Mouse (Mus musculus): ENCODE data around the gene Themis3.

Themis3 gene

DNA sequence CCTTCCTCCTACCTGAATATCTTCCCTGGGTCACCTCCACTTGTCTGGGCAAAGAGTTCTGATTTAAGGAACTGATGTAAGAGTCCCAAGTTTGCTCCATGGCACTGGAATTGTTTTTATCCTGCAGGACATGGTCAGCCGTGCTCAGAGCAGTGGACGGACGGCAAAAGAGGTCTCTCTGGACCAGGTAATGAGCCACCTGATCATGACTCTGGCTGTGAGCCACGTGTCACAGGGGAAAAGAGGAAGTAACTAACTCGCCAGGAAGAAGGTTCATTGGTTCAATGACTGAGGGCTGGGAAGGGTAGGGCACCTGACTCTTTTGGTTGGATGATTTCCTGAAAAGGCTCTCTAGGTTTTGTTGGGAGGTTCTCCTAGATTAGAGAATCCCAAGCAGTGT, at the start of gene Themis3:
TSS of gene Themis3 (minus strand) at position 187 of the 400 bp plus-strand sequence.
- no peak for DNase-seq (ENCODE audit: low spot score in 2 of 2)

DNA sequence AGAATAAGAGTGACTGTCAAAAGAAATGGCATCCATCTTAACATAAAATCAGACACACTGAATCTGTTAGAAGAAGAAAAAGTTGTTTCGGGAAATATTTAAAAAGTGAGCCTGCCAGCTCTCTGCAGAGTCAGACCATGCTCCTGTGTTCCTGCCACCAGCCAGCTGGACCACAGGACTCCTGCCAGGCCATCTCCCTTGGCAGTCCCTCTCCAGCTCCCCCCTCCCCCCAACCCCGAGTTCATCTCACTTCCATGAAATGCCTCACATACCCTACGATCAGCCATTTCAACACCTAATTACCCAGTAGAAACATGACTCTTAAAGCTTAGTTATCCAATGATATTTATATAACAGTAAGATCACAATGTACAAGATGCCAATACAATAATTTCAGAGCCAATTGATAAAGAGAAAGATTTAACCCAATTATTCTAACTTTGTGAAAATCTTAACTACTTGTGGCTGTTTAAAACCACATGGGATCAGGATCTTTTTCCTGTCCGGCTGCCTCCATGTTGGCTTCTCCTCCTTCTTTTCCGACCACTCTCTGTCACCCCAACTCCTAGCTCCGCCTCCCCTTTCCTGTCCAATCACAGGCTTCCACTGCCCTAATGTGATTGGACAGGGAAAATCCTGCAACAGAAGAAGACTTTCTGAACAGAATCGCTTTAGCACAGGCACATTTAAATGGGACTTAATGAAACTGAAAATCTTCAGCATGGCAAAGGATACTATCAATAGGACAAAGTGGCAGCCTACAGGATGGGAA, 43.7 kb upstream of the Themis3 start:
- no peak for DNase-seq (ENCODE audit: low spot score in 2 of 2)

GRCm38 (mm10) chr17:66619996-66620656, 25.7 kb upstream of the Themis3 start:
- DNase-seq (ENCODE audit: low spot score in 2 of 2), result no peak

GRCm38 (mm10) chr17:66619255-66619826, 24.9 kb upstream of the Themis3 start:
- DNase-seq (ENCODE audit: low spot score in 2 of 2), result no peak

GRCm38 (mm10) chr17:66610032-66610431, 15.6 kb upstream of the Themis3 start:
- DNase-seq (ENCODE audit: low spot score in 2 of 2), result no peak

- DNase-seq (ENCODE audit: low spot score in 2 of 2), result no peak
Observed at GRCm38 (mm10) chr17:66604931-66605330, 10.5 kb upstream of the Themis3 start.

GRCm38 (mm10) chr17:66601171-66601570, 6.8 kb upstream of the Themis3 start:
- no peak for DNase-seq (ENCODE audit: low spot score in 2 of 2)

GRCm38 (mm10) chr17:66595867-66596266, 1.4 kb upstream of the Themis3 start:
- DNase-seq (ENCODE audit: low spot score in 2 of 2), result no peak

- DNase-seq (ENCODE audit: low spot score in 2 of 2), result no peak
Observed at GRCm38 (mm10) chr17:66595256-66595655, 835 bp upstream of the Themis3 start.

GRCm38 (mm10) chr17:66590353-66591075, 3.9 kb downstream of the Themis3 start:
- DNase-seq (ENCODE audit: low spot score in 2 of 2), result no peak

DNA sequence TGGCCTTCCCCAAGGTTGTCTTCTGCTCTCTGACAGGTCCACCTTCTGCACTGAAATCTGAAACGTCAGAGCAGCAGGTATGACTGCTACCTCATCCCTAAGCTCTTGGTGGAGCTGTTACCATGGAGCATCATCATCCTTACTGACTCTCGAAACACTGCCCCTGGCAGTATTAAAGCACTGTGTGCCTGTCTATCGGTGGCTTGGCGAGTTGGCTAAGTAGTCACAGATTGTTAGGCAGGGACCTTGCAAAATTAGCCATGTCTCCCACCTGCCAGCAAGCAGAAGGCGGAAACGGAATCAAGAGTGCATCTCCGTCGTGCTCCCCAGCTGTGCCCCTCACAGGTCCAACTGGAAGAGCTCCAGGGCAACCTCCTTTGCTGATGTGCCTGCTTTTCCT, 4.6 kb downstream of the Themis3 start:
- DNase-seq (ENCODE audit: low spot score in 2 of 2), result no peak

DNA sequence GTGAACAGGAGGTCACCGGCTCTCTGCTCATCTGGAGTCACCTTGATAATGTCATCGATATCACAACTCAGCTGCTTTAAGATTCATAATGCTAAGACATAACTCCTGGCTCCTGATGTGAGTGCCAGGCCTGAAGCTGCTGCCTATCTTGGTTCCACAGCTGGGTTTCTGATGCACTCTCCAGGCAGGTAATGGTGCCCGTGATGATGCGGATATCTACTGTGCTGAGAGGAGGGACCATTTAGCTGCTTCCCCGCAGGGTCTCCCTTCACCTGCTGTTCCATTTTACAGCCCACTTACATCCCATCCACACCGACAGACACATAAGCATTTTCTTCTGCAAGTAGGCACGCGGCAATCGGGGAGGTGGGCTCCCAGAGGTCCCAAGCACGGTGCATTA, 7.7 kb downstream of the Themis3 start:
- no peak for DNase-seq (ENCODE audit: low spot score in 2 of 2)

DNA sequence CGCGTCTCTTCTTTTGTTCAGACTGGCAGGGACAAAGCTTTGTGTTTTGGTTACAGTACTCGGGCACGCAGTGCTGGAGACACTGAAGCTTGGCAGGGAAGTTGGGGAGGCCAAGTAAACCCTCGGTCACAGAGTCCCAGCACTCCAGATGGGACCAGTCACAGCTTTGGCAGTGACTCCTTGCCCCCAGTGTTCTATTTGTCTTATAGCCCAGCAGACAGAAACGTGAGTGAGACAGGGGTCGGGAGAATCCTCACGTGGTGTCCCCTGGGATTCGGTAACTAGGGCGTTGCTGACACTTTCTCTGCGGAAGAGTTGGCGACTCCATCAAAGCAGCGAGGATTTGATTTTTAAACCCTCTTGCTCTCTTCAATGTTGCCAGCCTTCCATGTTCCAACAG, 8.3 kb downstream of the Themis3 start:
- no peak for DNase-seq (ENCODE audit: low spot score in 2 of 2)

DNA sequence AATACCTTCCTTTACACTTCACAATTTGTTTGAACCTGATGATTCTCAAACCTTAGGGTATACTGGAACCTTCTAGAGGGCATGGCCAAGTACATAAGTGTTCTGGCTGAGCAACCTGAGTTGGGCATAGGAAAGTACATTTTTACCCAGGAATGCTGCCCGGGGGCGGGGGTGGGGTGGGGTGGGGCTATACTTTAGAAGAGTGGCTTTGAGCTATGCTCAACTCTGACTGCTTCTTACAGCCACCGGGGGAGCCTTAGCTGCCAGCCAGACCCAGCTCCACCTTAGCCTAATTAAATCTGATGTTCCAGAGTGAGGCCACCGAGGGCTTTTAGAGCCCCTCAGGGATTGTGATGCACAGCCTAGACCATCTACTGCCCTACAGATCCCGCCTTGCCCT, 13.4 kb downstream of the Themis3 start:
- no peak for DNase-seq (ENCODE audit: low spot score in 2 of 2)

DNA sequence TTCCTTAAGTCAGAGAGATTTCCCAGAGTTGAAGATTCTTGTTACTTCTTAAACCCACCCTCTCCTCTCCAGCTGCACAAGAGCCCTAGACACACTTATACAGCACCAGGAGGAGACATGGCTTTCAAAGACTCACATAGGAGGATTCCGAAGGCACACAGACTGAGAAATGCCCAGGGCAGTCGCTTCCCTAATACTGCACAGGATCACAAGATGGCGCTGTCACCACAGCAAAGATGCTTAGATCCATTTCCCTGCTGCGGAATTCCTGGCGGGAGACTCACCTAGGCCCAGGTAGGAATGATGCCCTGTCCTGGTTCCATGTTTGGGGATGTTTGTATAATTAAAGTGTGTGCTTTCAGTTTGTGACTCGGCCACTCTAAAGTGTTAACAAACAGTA, 16.4 kb downstream of the Themis3 start:
- peak in 1 of 2 experiments; percentile 54 for DNase-seq (ENCODE audit: low spot score in 2 of 2)

DNA sequence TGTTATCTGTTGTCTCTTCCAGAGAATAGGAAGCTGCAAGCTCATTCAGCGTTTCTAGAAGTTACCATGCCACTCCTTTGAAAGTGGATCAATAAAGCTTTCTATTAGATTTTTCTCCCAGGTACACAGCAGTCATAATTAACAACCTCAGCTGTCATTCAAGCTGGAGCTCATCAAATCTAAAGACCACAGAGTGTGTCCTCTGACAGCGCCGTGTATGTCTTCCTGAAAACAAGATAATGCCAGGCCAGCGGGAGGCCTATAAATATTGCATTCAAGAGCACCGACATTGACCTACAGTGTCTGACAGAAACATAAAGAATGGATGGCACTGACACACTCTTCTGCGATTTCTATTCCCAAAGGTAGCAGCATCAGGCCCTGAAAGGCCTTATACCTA, 16.9 kb downstream of the Themis3 start:
- DNase-seq (ENCODE audit: low spot score in 2 of 2), result no peak

GRCm38 (mm10) chr17:66572677-66573060, 21.8 kb downstream of the Themis3 start:
- DNase-seq (ENCODE audit: low spot score in 2 of 2), result no peak

DNA sequence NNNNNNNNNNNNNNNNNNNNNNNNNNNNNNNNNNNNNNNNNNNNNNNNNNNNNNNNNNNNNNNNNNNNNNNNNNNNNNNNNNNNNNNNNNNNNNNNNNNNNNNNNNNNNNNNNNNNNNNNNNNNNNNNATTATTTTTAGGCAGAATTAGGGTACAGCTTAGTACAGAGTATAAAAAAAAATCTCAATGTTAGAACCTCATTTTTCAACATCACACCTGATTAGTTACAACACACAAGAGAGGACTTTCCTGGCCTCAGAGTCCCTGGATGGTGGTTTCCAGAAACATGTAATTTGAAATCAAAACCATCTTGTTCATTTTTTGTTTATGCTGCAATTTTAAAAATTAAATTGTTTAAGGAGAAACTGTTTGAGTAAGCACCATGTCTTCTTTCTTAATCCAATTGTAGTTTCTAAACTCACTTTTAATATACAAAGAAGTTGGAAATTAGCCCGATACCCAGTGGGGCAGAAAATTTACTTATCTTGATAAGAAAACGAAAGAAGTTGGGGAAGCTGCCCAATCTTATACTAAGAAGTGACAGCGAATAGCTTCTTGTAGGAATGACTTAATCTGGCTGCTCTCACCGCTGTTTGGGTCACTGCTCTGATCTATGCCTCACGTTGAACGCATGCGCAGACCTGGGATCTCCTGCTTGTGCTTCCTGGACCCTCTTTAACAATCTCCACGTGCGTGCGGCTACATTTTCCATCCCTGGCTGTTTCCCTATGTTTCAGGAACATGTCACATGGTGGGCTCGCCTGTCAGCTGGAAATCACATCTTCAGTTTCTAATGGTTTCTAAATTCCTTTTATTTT, 22.4 kb downstream of the Themis3 start:
- DNase-seq (ENCODE audit: low spot score in 2 of 2), result no peak

GRCm38 (mm10) chr17:66564213-66564612, 30.2 kb downstream of the Themis3 start:
- DNase-seq (ENCODE audit: low spot score in 2 of 2), result peak; percentile 13 to 14

- no peak for DNase-seq (ENCODE audit: low spot score in 2 of 2)
Observed at GRCm38 (mm10) chr17:66563551-66563950, 30.9 kb downstream of the Themis3 start.

GRCm38 (mm10) chr17:66561380-66561779, 33.0 kb downstream of the Themis3 start:
- no peak for DNase-seq (ENCODE audit: low spot score in 2 of 2)
